Mouse (Mus musculus): Measurements from ENCODE around the gene Fabp7. TPM values are rescaled to one million over a fixed set of nuclear protein-coding genes. Genes with fewer than 3 reads are reported as not detected.
A peak's percentile ranks its signal among the peaks of the same experiment; 100 is the strongest.

The Fabp7 gene
- polyA plus RNA-seq, 1 experiment from 2014 or later: 1,857 TPM

GRCm38 (mm10) chr10:57812161-57812856 lies 27.6 kb downstream of the Fabp7 start:
- Histone ChIP-seq H3K4me3 (no peak overlapping the region), H3K9me3 (no peaks in the 10 kb centered on the region), H3K9ac (no peak overlapping the region), H3K27ac (no peak overlapping the region), H3K4me1 (no peaks in the 10 kb centered on the region), H3K27me3 (replicated peaks) (no peaks in the 10 kb centered on the region), H3K4me2 (replicated peaks) (no peak overlapping the region), H3K36me3 (peaks cover 11% of the 10 kb centered on the region; the same call in 1 of the 2 replicates)
- WGBS: 85% methylated on average over 5 of the region's 5 CpGs
- ATAC-seq (ENCODE audit: low FRiP score, low read depth): no peak

- Histone ChIP-seq H3K4me1 (no peaks in the 10 kb centered on the region), H3K27me3 (replicated peaks) (no peaks in the 10 kb centered on the region), H3K4me3 (no peak overlapping the region), H3K9me3 (no peaks in the 10 kb centered on the region), H3K36me3 (peaks cover 11% of the 10 kb centered on the region; the same call in 1 of the 2 replicates), H3K9ac (no peak overlapping the region), H3K27ac (no peak overlapping the region), H3K4me2 (replicated peaks) (no peak overlapping the region)
- WGBS: 67% methylated on average over 2 of the region's 2 CpGs
- ATAC-seq (ENCODE audit: low FRiP score, low read depth): no peak
Measured at GRCm38 (mm10) chr10:57814295-57814694, 29.6 kb downstream of the Fabp7 start.

DNA sequence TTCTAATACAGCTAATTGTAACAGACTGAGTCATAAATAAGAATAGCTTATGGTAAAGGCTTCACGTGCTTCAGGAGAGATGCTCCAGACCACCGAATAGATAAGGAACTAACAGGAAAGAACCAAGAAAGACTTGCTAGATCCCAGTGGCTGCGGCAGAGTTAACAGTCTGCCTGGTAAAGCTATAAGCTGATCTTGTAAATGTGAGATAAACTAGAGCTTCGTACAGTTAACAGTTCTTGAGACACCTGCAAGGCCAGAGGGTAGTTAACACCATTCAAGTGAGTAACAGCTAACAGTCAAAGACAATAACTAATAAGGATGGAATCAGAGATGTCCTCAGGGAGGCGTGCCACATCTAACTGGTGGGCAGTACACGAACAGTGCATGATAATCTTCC lies 31.2 kb downstream of the Fabp7 start:
- Histone ChIP-seq H3K27ac (no peak overlapping the region), H3K4me2 (replicated peaks) (no peak overlapping the region), H3K4me1 (no peaks in the 10 kb centered on the region), H3K4me3 (no peak overlapping the region), H3K9me3 (no peaks in the 10 kb centered on the region), H3K27me3 (replicated peaks) (peaks cover 3% of the 10 kb centered on the region; the same call in 1 of the 2 replicates), H3K9ac (no peak overlapping the region), H3K36me3 (peaks cover 6% of the 10 kb centered on the region; the same call in 1 of the 2 replicates)
- no peak for ATAC-seq (ENCODE audit: low FRiP score, low read depth)
- WGBS: 83% methylated on average over 6 of the region's 6 CpGs

DNA sequence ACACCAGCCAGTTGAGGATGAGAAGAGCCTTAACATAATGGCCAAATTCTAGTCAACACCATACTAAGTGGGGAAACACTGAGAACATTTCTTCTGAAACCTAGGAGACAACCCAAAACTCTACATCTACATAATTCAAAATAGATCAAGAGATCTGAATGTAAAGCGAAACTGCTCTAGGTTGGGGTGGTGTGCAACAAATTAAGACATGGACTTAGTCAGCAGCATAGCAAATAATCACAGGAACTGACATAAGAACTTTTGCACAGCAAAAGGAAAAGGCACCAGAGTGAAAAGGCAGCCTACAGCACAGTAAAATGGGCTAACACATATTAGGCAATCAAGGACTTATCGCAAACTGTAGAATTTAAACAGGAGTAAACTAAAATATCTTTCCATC lies 34.5 kb downstream of the Fabp7 start:
- H3K4me1 ChIP-seq: no peaks in the 10 kb centered on the region
- H3K9ac ChIP-seq: no peak overlapping the region
- peaks cover 3% of the 10 kb centered on the region; the same call in 1 of the 2 replicates for H3K27me3 ChIP-seq (replicated peaks)
- H3K36me3 ChIP-seq: no peaks in the 10 kb centered on the region
- 93% methylated on average over 2 of the region's 2 CpGs for WGBS
- H3K27ac ChIP-seq: no peak overlapping the region
- ATAC-seq (ENCODE audit: low FRiP score, low read depth): no peak
- H3K4me3 ChIP-seq: no peak overlapping the region
- H3K9me3 ChIP-seq: no peaks in the 10 kb centered on the region
- H3K4me2 ChIP-seq (replicated peaks): no peak overlapping the region

GRCm38 (mm10) chr10:57822473-57822872 lies 37.8 kb downstream of the Fabp7 start:
- Histone ChIP-seq H3K36me3 (no peaks in the 10 kb centered on the region), H3K4me1 (no peaks in the 10 kb centered on the region), H3K27ac (no peak overlapping the region), H3K9me3 (no peaks in the 10 kb centered on the region), H3K9ac (no peak overlapping the region), H3K4me2 (replicated peaks) (no peak overlapping the region), H3K27me3 (replicated peaks) (peaks cover 3% of the 10 kb centered on the region; the same call in 1 of the 2 replicates), H3K4me3 (no peak overlapping the region)
- ATAC-seq (ENCODE audit: low FRiP score, low read depth): peak; percentile 89
- WGBS: 11% methylated on average over 3 of the region's 3 CpGs

- ATAC-seq (ENCODE audit: low FRiP score, low read depth): peak; percentile 85
- 23% methylated on average over 5 of the region's 5 CpGs for WGBS
- Histone ChIP-seq H3K27me3 (replicated peaks) (no peaks in the 10 kb centered on the region), H3K4me2 (replicated peaks) (no peak overlapping the region), H3K36me3 (no peaks in the 10 kb centered on the region), H3K9me3 (no peaks in the 10 kb centered on the region), H3K9ac (no peak overlapping the region), H3K27ac (no peak overlapping the region), H3K4me1 (no peaks in the 10 kb centered on the region; the same call in 1 of the 2 replicates), H3K4me3 (no peak overlapping the region)
Measured at GRCm38 (mm10) chr10:57828649-57829048, 44.0 kb downstream of the Fabp7 start.

GRCm38 (mm10) chr10:57829621-57830020 lies 44.9 kb downstream of the Fabp7 start:
- H3K27ac ChIP-seq: no peak overlapping the region
- no peaks in the 10 kb centered on the region for H3K36me3 ChIP-seq
- H3K4me2 ChIP-seq (replicated peaks): no peak overlapping the region
- H3K9ac ChIP-seq: no peak overlapping the region
- no peak for ATAC-seq (ENCODE audit: low FRiP score, low read depth)
- no peaks in the 10 kb centered on the region for H3K27me3 ChIP-seq (replicated peaks)
- 59% methylated on average over 3 of the region's 3 CpGs for WGBS
- H3K4me1 ChIP-seq: no peaks in the 10 kb centered on the region; the same call in 1 of the 2 replicates
- no peaks in the 10 kb centered on the region for H3K9me3 ChIP-seq
- no peak overlapping the region for H3K4me3 ChIP-seq

DNA sequence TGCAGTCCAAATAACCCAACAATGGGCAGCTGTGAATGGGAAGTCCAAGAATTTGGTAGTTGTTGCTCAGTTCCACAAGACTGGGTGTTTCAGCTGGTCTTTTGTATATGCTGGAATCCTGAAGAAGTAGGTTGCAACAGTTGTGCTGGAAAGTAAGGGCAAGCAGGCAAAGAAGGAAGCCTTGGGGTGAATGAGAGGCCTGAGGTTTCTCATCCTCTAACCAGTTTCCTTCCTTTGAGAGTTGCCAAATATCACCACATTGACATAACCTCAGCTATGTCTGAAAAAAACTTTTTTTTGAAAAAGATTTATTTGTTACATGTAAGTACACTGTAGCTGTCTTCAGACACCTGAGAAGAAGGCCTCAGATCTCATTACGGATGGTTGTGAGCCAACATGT lies 50.4 kb downstream of the Fabp7 start:
- H3K9me3 ChIP-seq: no peaks in the 10 kb centered on the region
- H3K4me2 ChIP-seq (replicated peaks): no peak overlapping the region
- H3K4me1 ChIP-seq: no peaks in the 10 kb centered on the region
- no peak overlapping the region for H3K27ac ChIP-seq
- no peaks in the 10 kb centered on the region for H3K36me3 ChIP-seq
- H3K27me3 ChIP-seq (replicated peaks): no peaks in the 10 kb centered on the region
- ATAC-seq (ENCODE audit: low FRiP score, low read depth): no peak
- H3K4me3 ChIP-seq: no peak overlapping the region
- no peak overlapping the region for H3K9ac ChIP-seq
- WGBS: 88% methylated on average over 1 of the region's 1 CpGs

- no peak overlapping the region for H3K9ac ChIP-seq
- no peak overlapping the region for H3K4me3 ChIP-seq
- H3K4me2 ChIP-seq (replicated peaks): no peak overlapping the region
- no peaks in the 10 kb centered on the region for H3K27me3 ChIP-seq (replicated peaks)
- H3K27ac ChIP-seq: no peak overlapping the region
- H3K9me3 ChIP-seq: no peaks in the 10 kb centered on the region
- H3K36me3 ChIP-seq: no peaks in the 10 kb centered on the region
- H3K4me1 ChIP-seq: no peaks in the 10 kb centered on the region
- ATAC-seq (ENCODE audit: low FRiP score, low read depth): no peak
Measured at GRCm38 (mm10) chr10:57835982-57836381, 51.3 kb downstream of the Fabp7 start.

Other genes with a start within 250 kb of the Fabp7 start
- gene Pkib, start 152.9 kb upstream of the Fabp7 start, polyA plus RNA-seq (2016; fragmentation: Nextera tagmentation; extraction: Ambion mirVana): 1.0 and 1.8 TPM in 2 replicates
- 15.1 and 17.8 TPM in 2 replicates for gene Smpdl3a, start 9.5 kb downstream of the Fabp7 start, polyA plus RNA-seq (2016; fragmentation: Nextera tagmentation; extraction: Ambion mirVana)